Mouse (Mus musculus): ENCODE results near the gene Tulp2. TPM values are rescaled to one million over a fixed set of nuclear protein-coding genes. Genes with fewer than 3 reads are reported as not detected.

The Tulp2 gene
- polyA plus RNA-seq (2014; fragmentation: Illumina TruSeq; extraction: RNeasy Lipid Tissue Mini Kit (QIAGEN cat#74804); ENCODE audit: low read depth, low replicate concordance), result 11.4 TPM

GRCm38 (mm10) chr7:45481374-45481927, at the start of gene Tulp2:
Tulp2 (plus strand) TSS chr7:45481877.

DNA sequence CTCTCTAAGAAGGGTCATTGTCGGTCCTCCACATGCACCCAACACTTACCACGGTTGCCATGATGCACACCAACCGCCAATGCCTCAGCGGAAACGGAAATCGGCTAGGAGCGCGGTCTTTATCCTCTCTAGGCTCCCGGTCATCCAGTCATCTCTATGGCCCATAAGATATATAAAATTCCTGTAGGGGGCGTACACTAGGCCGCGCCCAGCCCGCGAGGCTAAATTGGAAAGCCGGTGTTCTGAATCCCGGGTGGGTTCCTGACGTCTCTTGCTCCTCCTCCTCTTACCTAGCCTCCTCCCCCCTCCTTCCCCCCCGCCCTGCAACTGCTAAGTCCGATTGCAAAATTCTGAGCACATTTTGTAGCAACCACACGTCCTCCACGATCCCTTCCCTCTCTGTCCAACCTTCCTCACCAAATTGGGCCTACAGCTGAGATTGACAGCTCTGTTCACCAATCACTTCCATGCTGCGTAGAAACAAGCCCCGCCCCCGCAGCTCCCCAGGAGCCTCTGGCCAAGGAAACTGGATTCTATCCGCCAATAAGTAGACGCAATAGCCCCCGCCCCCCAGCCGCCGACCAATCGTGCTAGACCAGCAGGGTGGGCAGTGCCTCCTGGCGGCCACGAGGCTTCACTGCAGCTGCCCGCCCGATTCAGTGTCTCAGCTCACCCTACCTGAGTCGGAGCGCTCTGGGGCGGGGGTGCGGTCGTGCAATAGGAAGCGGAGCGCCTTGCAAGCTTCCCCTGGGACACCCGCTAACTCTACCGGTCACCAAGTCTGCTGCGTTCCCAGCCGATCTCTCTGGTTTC, 47.3 kb upstream of the Tulp2 start, which contains the start of gene Gys1:
Gys1 (plus strand) TSS at position 642 of the 813 bp plus-strand sequence.

DNA sequence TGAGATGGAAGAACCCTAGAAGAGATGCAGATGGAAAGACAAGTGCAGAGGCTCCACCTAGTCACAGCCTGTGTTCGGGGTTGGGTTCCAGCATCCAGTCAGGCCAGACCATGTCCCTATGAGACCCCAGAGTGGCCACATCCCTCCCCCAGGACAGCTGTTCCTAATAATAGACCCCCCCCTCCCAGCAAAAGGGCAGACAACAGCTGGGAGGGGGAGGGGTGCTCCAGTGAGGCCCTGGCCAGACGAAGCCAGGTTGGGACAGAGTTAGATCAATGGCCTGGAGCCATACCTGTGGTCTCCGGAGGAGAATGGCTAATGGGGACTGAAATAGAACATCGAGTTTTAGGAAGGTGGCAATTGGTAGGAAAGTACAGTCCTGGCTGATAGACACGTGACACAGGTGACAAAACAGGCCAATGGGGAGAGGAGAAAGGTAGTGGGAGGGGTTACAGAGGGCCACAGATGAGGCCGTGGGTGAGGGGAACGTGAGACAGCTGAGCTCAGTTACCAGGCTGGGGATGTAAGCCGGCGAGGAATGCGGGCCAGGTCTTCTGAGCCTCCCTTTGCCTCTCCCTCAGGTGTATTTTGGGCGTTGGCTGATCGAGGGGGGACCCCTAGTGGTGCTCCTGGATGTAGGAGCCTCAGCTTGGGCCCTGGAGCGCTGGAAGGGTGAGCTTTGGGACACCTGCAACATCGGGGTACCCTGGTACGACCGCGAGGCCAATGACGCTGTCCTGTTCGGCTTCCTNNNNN, 44.0 kb upstream of the Tulp2 start, which contains the start of gene Ruvbl2:
Ruvbl2 (minus strand) TSS at position 576 of the 756 bp plus-strand sequence.

GRCm38 (mm10) chr7:45459564-45460140, 22.0 kb upstream of the Tulp2 start, which contains the start of gene Ftl1:
Ftl1 (minus strand) TSS chr7:45459884.

GRCm38 (mm10) chr7:45466283-45467089, 15.2 kb upstream of the Tulp2 start, which contains the start of gene Bax:
Bax (minus strand) TSS chr7:45466898.

DNA sequence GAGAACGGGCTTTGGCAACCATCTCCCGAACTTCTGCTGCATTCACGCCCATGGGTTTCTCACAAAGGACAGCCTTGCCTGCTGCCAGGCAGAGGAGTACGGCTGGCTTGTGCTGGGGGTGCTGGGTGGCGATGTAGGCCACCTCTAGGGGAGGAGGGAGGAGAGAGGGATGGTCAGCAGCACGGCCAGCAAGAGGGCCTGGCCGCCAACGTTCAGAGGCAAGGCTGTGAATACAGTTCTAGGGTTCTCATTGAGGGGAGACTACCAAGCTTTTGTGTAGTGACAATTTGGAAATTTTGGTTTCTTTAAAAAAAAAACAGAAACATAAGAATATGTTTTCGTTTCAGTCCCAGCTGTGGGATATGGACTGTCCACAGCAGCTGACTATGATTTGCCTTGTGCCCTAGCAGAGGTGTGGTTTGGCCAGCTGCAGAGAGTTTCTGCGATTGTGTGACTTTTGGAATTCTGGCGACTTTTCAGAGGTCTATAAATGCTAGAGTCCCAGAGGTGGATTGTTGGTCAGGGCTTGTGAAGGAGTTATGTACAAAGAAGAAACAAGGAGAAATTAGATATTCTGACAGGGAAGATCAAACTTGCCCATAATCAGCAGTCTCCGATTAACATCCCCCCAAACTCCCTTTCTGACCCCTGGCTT, 5.2 kb downstream of the Tulp2 start, which contains the start of gene Gm45808:
Gm45808 (minus strand) TSS at position 51 of the 655 bp plus-strand sequence.

GRCm38 (mm10) chr7:45488293-45489204, 6.9 kb downstream of the Tulp2 start, which contains the start of gene Dhdh:
Dhdh (minus strand) TSS chr7:45488805.

DNA sequence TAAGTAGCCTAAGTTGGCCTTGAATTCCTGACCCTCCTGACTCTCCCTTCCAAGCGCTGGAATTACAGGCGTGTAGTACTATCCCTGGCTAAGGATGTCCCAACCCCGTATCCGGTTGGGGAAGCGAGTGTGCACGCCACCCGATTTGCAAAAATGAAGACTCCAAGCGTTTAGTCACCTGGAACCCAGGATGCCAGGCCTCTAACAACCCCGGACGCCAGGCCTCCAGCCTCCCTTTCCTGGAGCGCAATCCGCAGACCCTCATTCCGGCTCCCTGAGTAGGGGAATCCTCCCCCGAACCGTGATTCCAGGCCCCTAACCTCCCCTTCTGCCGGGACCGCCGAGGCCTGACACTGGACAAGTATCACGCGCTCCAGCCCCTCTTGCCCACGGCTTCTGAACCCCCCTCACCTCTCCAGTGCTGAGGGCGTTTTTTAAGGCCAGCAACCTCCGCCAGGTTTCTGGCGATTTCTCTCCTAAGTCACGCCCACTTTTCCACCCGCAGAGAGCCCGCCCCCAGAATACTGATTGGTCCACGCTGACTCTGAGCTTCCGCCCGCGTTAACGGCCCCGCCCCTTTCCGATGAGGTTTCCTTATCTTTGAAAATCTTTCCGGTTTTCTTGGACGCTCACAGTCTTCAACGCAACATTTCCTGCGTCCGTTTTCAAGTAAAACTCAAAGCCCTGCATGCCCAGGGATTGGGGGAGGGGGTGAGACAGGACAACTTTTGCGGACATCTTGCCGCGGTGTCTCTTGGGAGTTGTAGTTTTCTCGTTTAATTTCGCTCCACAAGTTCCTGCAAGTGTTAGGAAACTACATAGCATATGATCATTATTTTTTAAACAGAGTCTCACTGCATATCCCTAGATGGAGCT, 28.5 kb downstream of the Tulp2 start, which contains the start of gene Nucb1:
Nucb1 (minus strand) TSS at position 495 of the 876 bp plus-strand sequence.

GRCm38 (mm10) chr7:45525809-45526473, 44.3 kb downstream of the Tulp2 start, which contains the start of the genes Ppp1r15a and Plekha4:
Ppp1r15a (minus strand) TSS chr7:45526268.
Plekha4 (plus strand) TSS chr7:45526330.

GRCm38 (mm10) chr7:45554744-45555143, 73.1 kb downstream of the Tulp2 start, which contains the start of gene Hsd17b14:
Hsd17b14 (plus strand) TSS chr7:45554893.

GRCm38 (mm10) chr7:45570103-45570741, 88.5 kb downstream of the Tulp2 start, which contains the start of gene Bcat2:
Bcat2 (plus strand) TSS chr7:45570153.

Other genes with a start within 250 kb of the Tulp2 start
- gene Cd37, start 242.8 kb upstream of the Tulp2 start, polyA plus RNA-seq (2014; fragmentation: Illumina TruSeq; extraction: RNeasy Lipid Tissue Mini Kit (QIAGEN cat#74804); ENCODE audit: low read depth, low replicate concordance), result 13.6 TPM
- 1.4 TPM for gene Slc6a16, start 240.8 kb upstream of the Tulp2 start, polyA plus RNA-seq (2014; fragmentation: Illumina TruSeq; extraction: RNeasy Lipid Tissue Mini Kit (QIAGEN cat#74804); ENCODE audit: low read depth, low replicate concordance)
- 9.4 TPM for gene Slc6a21, start 204.4 kb upstream of the Tulp2 start, polyA plus RNA-seq (2014; fragmentation: Illumina TruSeq; extraction: RNeasy Lipid Tissue Mini Kit (QIAGEN cat#74804); ENCODE audit: low read depth, low replicate concordance)
- 41.0 TPM for gene Trpm4, start 148.1 kb upstream of the Tulp2 start, polyA plus RNA-seq (2014; fragmentation: Illumina TruSeq; extraction: RNeasy Lipid Tissue Mini Kit (QIAGEN cat#74804); ENCODE audit: low read depth, low replicate concordance)
- gene Hrc, start 146.6 kb upstream of the Tulp2 start, polyA plus RNA-seq (2014; fragmentation: Illumina TruSeq; extraction: RNeasy Lipid Tissue Mini Kit (QIAGEN cat#74804); ENCODE audit: low read depth, low replicate concordance), result 0.65 TPM
- 3.5 TPM for gene Ppfia3, start 114.9 kb upstream of the Tulp2 start, polyA plus RNA-seq (2014; fragmentation: Illumina TruSeq; extraction: RNeasy Lipid Tissue Mini Kit (QIAGEN cat#74804); ENCODE audit: low read depth, low replicate concordance)
- 5.1 TPM for gene Lin7b, start 111.3 kb upstream of the Tulp2 start, polyA plus RNA-seq (2014; fragmentation: Illumina TruSeq; extraction: RNeasy Lipid Tissue Mini Kit (QIAGEN cat#74804); ENCODE audit: low read depth, low replicate concordance)
- gene Snrnp70, start 86.1 kb upstream of the Tulp2 start, polyA plus RNA-seq (2014; fragmentation: Illumina TruSeq; extraction: RNeasy Lipid Tissue Mini Kit (QIAGEN cat#74804); ENCODE audit: low read depth, low replicate concordance), result 288 TPM
- not detected for gene Kcna7, start 76.2 kb upstream of the Tulp2 start, polyA plus RNA-seq (2014; fragmentation: Illumina TruSeq; extraction: RNeasy Lipid Tissue Mini Kit (QIAGEN cat#74804); ENCODE audit: low read depth, low replicate concordance)
- 2.6 TPM for gene Ntf5, start 68.2 kb upstream of the Tulp2 start, polyA plus RNA-seq (2014; fragmentation: Illumina TruSeq; extraction: RNeasy Lipid Tissue Mini Kit (QIAGEN cat#74804); ENCODE audit: low read depth, low replicate concordance)
- gene Lhb, start 61.1 kb upstream of the Tulp2 start, polyA plus RNA-seq (2014; fragmentation: Illumina TruSeq; extraction: RNeasy Lipid Tissue Mini Kit (QIAGEN cat#74804); ENCODE audit: low read depth, low replicate concordance), result 1.4 TPM
- gene Gys1, start 47.0 kb upstream of the Tulp2 start, polyA plus RNA-seq (2014; fragmentation: Illumina TruSeq; extraction: RNeasy Lipid Tissue Mini Kit (QIAGEN cat#74804); ENCODE audit: low read depth, low replicate concordance), result 41.6 TPM
- gene Ruvbl2, start 43.8 kb upstream of the Tulp2 start, polyA plus RNA-seq (2014; fragmentation: Illumina TruSeq; extraction: RNeasy Lipid Tissue Mini Kit (QIAGEN cat#74804); ENCODE audit: low read depth, low replicate concordance), result 33.5 TPM
- 2,850 TPM for gene Ftl1, start 22.0 kb upstream of the Tulp2 start, polyA plus RNA-seq (2014; fragmentation: Illumina TruSeq; extraction: RNeasy Lipid Tissue Mini Kit (QIAGEN cat#74804); ENCODE audit: low read depth, low replicate concordance)
- gene Bax, start 15.0 kb upstream of the Tulp2 start, polyA plus RNA-seq (2014; fragmentation: Illumina TruSeq; extraction: RNeasy Lipid Tissue Mini Kit (QIAGEN cat#74804); ENCODE audit: low read depth, low replicate concordance), result 61.4 TPM
- 4.7 TPM for gene Gm45808, start 4.9 kb downstream of the Tulp2 start, polyA plus RNA-seq (2014; fragmentation: Illumina TruSeq; extraction: RNeasy Lipid Tissue Mini Kit (QIAGEN cat#74804); ENCODE audit: low read depth, low replicate concordance)
- gene Dhdh, start 6.9 kb downstream of the Tulp2 start, polyA plus RNA-seq (2014; fragmentation: Illumina TruSeq; extraction: RNeasy Lipid Tissue Mini Kit (QIAGEN cat#74804); ENCODE audit: low read depth, low replicate concordance), result 23.6 TPM
- 558 TPM for gene Nucb1, start 28.5 kb downstream of the Tulp2 start, polyA plus RNA-seq (2014; fragmentation: Illumina TruSeq; extraction: RNeasy Lipid Tissue Mini Kit (QIAGEN cat#74804); ENCODE audit: low read depth, low replicate concordance)
- gene Ppp1r15a, start 44.4 kb downstream of the Tulp2 start, polyA plus RNA-seq (2014; fragmentation: Illumina TruSeq; extraction: RNeasy Lipid Tissue Mini Kit (QIAGEN cat#74804); ENCODE audit: low read depth, low replicate concordance), result 23.3 TPM
- gene Plekha4, start 44.5 kb downstream of the Tulp2 start, polyA plus RNA-seq (2014; fragmentation: Illumina TruSeq; extraction: RNeasy Lipid Tissue Mini Kit (QIAGEN cat#74804); ENCODE audit: low read depth, low replicate concordance), result 12.8 TPM
- gene Hsd17b14, start 73.0 kb downstream of the Tulp2 start, polyA plus RNA-seq (2014; fragmentation: Illumina TruSeq; extraction: RNeasy Lipid Tissue Mini Kit (QIAGEN cat#74804); ENCODE audit: low read depth, low replicate concordance), result 1.0 TPM
- gene Bcat2, start 88.3 kb downstream of the Tulp2 start, polyA plus RNA-seq (2014; fragmentation: Illumina TruSeq; extraction: RNeasy Lipid Tissue Mini Kit (QIAGEN cat#74804); ENCODE audit: low read depth, low replicate concordance), result 110 TPM
- gene Fgf21, start 133.6 kb downstream of the Tulp2 start, polyA plus RNA-seq (2014; fragmentation: Illumina TruSeq; extraction: RNeasy Lipid Tissue Mini Kit (QIAGEN cat#74804); ENCODE audit: low read depth, low replicate concordance), result 0.58 TPM
- gene Fut1, start 135.4 kb downstream of the Tulp2 start, polyA plus RNA-seq (2014; fragmentation: Illumina TruSeq; extraction: RNeasy Lipid Tissue Mini Kit (QIAGEN cat#74804); ENCODE audit: low read depth, low replicate concordance), result 14.4 TPM
- 1.6 TPM for gene Izumo1, start 139.9 kb downstream of the Tulp2 start, polyA plus RNA-seq (2014; fragmentation: Illumina TruSeq; extraction: RNeasy Lipid Tissue Mini Kit (QIAGEN cat#74804); ENCODE audit: low read depth, low replicate concordance)
- gene Rasip1, start 145.6 kb downstream of the Tulp2 start, polyA plus RNA-seq (2014; fragmentation: Illumina TruSeq; extraction: RNeasy Lipid Tissue Mini Kit (QIAGEN cat#74804); ENCODE audit: low read depth, low replicate concordance), result 11.0 TPM
- 4.0 TPM for gene Mamstr, start 158.1 kb downstream of the Tulp2 start, polyA plus RNA-seq (2014; fragmentation: Illumina TruSeq; extraction: RNeasy Lipid Tissue Mini Kit (QIAGEN cat#74804); ENCODE audit: low read depth, low replicate concordance)
- 2.3 TPM for gene Fut2, start 184.5 kb downstream of the Tulp2 start, polyA plus RNA-seq (2014; fragmentation: Illumina TruSeq; extraction: RNeasy Lipid Tissue Mini Kit (QIAGEN cat#74804); ENCODE audit: low read depth, low replicate concordance)
- gene Ntn5, start 202.1 kb downstream of the Tulp2 start, polyA plus RNA-seq (2014; fragmentation: Illumina TruSeq; extraction: RNeasy Lipid Tissue Mini Kit (QIAGEN cat#74804); ENCODE audit: low read depth, low replicate concordance), result 0.78 TPM
- 1.8 TPM for gene Sec1, start 212.5 kb downstream of the Tulp2 start, polyA plus RNA-seq (2014; fragmentation: Illumina TruSeq; extraction: RNeasy Lipid Tissue Mini Kit (QIAGEN cat#74804); ENCODE audit: low read depth, low replicate concordance)
- gene Car11, start 218.0 kb downstream of the Tulp2 start, polyA plus RNA-seq (2014; fragmentation: Illumina TruSeq; extraction: RNeasy Lipid Tissue Mini Kit (QIAGEN cat#74804); ENCODE audit: low read depth, low replicate concordance), result 5.3 TPM
- 19.7 TPM for gene Dbp, start 223.2 kb downstream of the Tulp2 start, polyA plus RNA-seq (2014; fragmentation: Illumina TruSeq; extraction: RNeasy Lipid Tissue Mini Kit (QIAGEN cat#74804); ENCODE audit: low read depth, low replicate concordance)
- gene Rpl18, start 233.6 kb downstream of the Tulp2 start, polyA plus RNA-seq (2014; fragmentation: Illumina TruSeq; extraction: RNeasy Lipid Tissue Mini Kit (QIAGEN cat#74804); ENCODE audit: low read depth, low replicate concordance), result 966 TPM
- gene Sphk2, start 236.1 kb downstream of the Tulp2 start, polyA plus RNA-seq (2014; fragmentation: Illumina TruSeq; extraction: RNeasy Lipid Tissue Mini Kit (QIAGEN cat#74804); ENCODE audit: low read depth, low replicate concordance), result 31.4 TPM
- gene Fam83e, start 239.3 kb downstream of the Tulp2 start, polyA plus RNA-seq (2014; fragmentation: Illumina TruSeq; extraction: RNeasy Lipid Tissue Mini Kit (QIAGEN cat#74804); ENCODE audit: low read depth, low replicate concordance), result 3.7 TPM
- gene Spaca4, start 243.9 kb downstream of the Tulp2 start, polyA plus RNA-seq (2014; fragmentation: Illumina TruSeq; extraction: RNeasy Lipid Tissue Mini Kit (QIAGEN cat#74804); ENCODE audit: low read depth, low replicate concordance), result 2.2 TPM